Mouse (Mus musculus) left cerebral cortex, postnatal 36 days (tissue): ENCODE measurements at regions not wholly inside any gene's neighbourhood (a gene's known extent, or its start where the extent isn't known, plus 50 kb on each side); places are given as distances from the start of the nearest gene placed in this dataset.

Experiments
- DNase-seq, 2 experiments: peaks; one replicate each; pipeline ENCODE4 v3.0.0; 2021 to 2022; ENCODE audit warnings: low spot score in 2 of 2, mixed read lengths in 1 of 2
- intact Hi-C: fragments of 180-260 bp; cut with DNase I; formaldehyde crosslinking; loops from one replicate; pipeline ENCODE4 v1.15.1; 2025

GRCm38 (mm10) chr4:31860389-31860788, 103.5 kb upstream of the Map3k7 start:
- DNase-seq = no peak
- intact Hi-C loops = no loop called here

- no peak for DNase-seq
- intact Hi-C loops = no loop called here
Observed at GRCm38 (mm10) chr4:31861172-31861571, 102.7 kb upstream of the Map3k7 start.

GRCm38 (mm10) chr4:31872985-31873983, 90.6 kb upstream of the Map3k7 start:
- intact Hi-C loops = no loop called here
- no peak for DNase-seq

GRCm38 (mm10) chr4:31877389-31877788, 86.5 kb upstream of the Map3k7 start:
- intact Hi-C loops = no loop called here
- no peak for DNase-seq

- intact Hi-C loops = no loop called here
- no peak for DNase-seq
Observed at GRCm38 (mm10) chr4:31878493-31879191, 85.3 kb upstream of the Map3k7 start.

- no peak for DNase-seq
- intact Hi-C loops = no loop called here
Observed at GRCm38 (mm10) chr4:31879192-31879585, 84.7 kb upstream of the Map3k7 start.

- intact Hi-C loops = no loop called here
- no peak for DNase-seq
Observed at GRCm38 (mm10) chr4:31880213-31880612, 83.7 kb upstream of the Map3k7 start.

- intact Hi-C loops = no loop called here
- DNase-seq = no peak
Observed at GRCm38 (mm10) chr4:31889673-31890072, 74.2 kb upstream of the Map3k7 start.

GRCm38 (mm10) chr4:31909086-31909673, 54.7 kb upstream of the Map3k7 start:
- intact Hi-C loops = no loop called here
- DNase-seq = no peak
